Mouse (Mus musculus) sigmoid colon, adult 10 weeks (tissue): ENCODE results near the gene Gm7138. TPM values are rescaled to one million over a fixed set of nuclear protein-coding genes. Genes with fewer than 3 reads are reported as not detected.

Experiments
- polyA plus RNA-seq: library from polyadenylated mRNA; stranded (reverse); fragments of 350-450 nt; fragmentation: Illumina TruSeq; extraction: RNeasy Lipid Tissue Mini Kit (QIAGEN cat#74804); gene quantifications from one replicate; pipeline ENCODE4 v1.2.3, GENCODE M21; 2014; ENCODE audit warnings: low read depth, low replicate concordance

Gene Gm7138
- polyA plus RNA-seq: not detected

DNA sequence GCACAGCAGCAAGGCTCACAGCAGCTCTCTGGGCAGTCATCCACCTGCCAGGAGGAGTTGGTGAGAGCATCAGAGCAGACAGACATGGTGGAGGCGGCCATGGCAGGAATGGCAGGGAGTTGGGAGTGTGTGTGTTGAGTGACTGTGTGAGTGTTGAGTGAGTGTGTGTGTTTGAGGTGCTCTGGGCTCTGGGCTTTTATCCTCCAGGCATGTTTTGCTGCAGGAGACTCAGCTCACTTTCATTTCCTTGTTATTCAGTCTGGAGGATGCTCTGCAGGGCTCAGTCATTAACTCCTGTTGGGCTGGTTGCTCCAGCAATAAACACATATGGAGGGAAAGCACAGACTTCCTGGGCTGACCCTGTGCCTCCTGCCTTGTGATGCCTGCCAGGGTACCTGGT, at the start of gene Gm7138:
Gene Gm7138 (minus strand): TSS at position 101 of the 400 bp plus-strand sequence.

DNA sequence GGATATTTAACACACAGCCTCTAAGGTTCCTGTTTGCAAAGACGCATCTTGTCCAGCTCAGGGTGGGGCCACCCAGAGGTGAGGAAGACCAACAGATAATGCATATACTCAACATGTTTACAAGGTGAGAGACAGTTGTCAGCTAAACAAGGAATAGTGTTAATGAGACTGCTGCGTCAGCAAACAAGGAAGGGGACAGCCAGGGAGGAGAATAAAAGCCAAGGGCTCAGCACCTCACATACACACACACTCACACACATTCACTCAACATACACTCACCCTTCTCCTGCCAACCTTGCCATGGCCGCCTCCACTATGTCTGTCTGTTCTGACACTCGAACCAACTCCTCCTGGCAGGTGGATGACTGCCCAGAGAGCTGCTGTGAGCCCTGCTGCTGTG, 37.6 kb upstream of the Gm7138 start, which contains the start of gene Gm2696:
Gene Gm2696 (plus strand): TSS at position 301 of the 400 bp plus-strand sequence.

DNA sequence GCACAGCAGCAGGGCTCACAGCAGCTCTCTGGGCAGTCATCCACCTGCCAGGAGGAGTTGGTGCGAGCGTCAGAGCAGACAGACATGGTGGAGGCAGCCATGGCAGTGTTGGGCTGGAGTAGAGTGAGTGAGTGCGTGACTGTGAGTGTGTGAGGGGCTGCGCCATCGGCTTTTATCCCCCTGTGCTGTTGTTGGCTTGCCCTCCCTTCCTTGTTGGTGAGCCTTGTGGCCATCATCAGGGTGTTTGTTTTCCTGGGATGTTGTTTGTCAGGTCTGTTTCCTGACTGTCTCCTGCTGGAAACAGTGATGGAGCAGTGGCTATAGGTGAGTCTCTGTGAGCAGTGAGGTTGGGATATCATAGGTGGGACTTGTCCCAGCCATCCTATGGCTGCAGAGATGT, 35.0 kb upstream of the Gm7138 start, which contains the start of gene Gm9507:
Gene Gm9507 (minus strand): TSS at position 101 of the 400 bp plus-strand sequence.

DNA sequence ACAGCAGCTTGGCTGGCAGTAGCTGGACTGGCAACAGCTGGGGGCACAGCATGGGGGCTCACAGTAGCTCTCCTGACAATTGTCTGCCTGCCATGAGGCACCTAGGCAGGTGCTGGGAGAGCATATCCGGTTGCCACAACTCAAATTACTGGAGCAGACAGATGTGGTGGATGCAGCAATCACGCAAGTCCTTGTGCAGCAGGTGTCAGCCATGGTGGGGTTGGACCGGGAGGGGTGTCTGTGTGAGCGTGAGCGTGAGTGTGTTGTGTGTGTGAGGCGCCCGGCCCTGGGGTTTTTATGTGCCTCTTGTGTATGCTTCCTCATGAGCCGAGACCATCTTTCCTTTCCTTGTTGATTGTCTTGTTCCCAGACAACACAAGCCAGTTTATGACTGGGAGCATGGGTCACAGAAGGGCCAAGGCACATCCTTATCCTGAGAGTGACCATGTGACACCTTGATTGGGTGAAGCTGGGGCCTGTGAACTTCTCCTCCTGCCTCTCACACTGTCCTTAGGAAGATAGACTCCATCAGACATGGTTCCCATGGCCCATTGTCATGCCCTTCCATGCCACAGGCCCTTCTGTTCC, 22.3 kb upstream of the Gm7138 start, which contains the start of gene Gm19668:
Gene Gm19668 (minus strand): TSS at position 213 of the 588 bp plus-strand sequence.

DNA sequence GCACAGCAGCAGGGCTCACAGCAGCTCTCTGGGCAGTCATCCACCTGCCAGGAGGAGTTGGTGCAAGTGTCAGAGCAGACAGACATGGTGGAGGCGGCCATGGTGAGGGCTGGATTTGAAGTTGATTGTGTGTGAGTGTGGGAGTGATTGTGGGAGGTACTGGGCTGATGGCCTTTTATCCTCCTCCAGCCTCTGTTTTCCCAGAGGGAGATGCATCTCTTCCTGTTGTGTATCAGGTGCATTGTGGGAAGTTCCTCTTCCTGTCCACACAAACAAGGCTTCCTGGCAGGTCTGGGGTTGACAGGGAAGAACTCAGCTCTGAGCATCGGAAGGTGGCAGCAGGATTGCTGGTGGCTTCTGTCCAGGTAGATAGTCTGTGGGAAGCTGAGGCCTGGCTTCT, 18.2 kb upstream of the Gm7138 start, which contains the start of gene Gm9639:
Gene Gm9639 (minus strand): TSS at position 101 of the 400 bp plus-strand sequence.

DNA sequence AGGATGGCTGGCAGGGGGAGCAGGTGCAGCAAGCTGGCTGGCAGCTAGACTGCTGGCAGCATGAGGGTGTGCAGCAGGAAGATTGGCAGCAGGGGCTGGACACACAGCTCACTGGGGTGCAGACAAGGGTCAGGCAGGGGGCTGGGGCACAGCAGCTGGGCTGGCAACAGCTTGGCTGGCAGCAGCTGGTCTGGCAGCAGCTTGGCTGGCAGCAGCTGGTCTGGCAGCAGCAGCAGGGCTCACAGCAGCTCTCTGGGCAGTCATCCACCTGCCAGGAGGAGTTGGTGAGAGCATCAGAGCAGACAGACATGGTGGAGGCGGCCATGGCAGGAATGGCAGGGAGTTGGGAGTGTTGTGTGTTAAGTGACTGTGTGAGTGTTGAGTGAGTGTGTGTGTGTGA, 11.1 kb upstream of the Gm7138 start, which contains the start of gene Gm7137:
Gene Gm7137 (minus strand): TSS at position 325 of the 400 bp plus-strand sequence.

DNA sequence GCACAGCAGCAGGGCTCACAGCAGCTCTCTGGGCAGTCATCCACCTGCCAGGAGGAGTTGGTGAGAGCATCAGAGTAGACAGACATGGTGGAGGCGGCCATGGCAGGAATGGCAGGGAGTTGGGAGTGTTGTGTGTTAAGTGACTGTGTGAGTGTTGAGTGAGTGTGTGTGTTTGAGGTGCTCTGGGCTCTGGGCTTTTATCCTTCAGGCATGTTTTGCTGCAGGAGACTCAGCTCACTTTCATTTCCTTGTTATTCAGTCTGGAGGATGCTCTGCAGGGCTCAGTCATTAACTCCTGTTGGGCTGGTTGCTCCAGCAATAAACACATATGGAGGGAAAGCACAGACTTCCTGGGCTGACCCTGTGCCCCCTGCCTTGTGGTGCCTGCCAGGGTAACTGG, 5.7 kb upstream of the Gm7138 start, which contains the start of gene Gm3250:
Gene Gm3250 (minus strand): TSS at position 101 of the 400 bp plus-strand sequence.

DNA sequence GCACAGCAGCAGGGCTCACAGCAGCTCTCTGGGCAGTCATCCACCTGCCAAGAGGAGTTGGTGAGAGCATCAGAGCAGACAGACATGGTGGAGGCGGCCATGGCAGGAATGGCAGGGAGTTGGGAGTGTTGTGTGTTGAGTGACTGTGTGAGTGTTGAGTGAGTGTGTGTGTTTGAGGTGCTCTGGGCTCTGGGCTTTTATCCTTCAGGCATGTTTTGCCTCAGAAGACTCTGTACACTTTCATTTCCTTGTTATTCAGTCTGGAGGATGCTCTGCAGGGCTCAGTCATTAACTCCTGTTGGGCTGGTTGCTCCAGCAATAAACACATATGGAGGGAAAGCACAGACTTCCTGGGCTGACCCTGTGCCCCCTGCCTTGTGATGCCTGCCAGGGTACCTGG, 5.5 kb downstream of the Gm7138 start, which contains the start of gene Gm3238:
Gene Gm3238 (minus strand): TSS at position 101 of the 400 bp plus-strand sequence.

DNA sequence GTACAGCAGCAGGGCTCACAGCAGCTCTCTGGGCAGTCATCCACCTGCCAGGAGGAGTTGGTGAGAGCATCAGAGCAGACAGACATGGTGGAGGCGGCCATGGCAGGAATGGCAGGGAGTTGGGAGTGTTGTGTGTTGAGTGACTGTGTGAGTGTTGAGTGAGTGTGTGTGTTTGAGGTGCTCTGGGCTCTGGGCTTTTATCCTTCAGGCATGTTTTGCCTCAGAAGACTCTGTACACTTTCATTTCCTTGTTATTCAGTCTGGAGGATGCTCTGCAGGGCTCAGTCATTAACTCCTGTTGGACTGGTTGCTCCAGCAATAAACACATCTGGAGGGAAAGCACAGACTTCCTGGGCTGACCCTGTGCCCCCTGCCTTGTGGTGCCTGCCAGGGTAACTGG, 17.2 kb downstream of the Gm7138 start, which contains the start of gene Gm3233:
Gene Gm3233 (minus strand): TSS at position 101 of the 400 bp plus-strand sequence.

DNA sequence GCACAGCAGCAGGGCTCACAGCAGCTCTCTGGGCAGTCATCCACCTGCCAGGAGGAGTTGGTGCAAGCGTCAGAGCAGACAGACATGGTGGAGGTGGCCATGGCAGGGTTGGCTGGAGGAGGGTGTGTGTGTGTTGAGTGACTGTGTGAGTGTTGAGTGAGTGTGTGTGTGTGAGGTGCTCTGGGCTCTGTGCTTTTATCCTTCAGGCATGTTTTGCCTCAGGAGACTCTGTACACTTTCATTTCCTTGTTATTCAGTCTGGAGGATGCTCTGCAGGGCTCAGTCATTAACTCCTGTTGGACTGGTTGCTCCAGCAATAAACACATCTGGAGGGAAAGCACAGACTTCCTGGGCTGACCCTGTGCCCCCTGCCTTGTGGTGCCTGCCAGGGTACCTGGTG, 25.5 kb downstream of the Gm7138 start, which contains the start of gene Gm9736:
Gene Gm9736 (minus strand): TSS at position 101 of the 400 bp plus-strand sequence.

DNA sequence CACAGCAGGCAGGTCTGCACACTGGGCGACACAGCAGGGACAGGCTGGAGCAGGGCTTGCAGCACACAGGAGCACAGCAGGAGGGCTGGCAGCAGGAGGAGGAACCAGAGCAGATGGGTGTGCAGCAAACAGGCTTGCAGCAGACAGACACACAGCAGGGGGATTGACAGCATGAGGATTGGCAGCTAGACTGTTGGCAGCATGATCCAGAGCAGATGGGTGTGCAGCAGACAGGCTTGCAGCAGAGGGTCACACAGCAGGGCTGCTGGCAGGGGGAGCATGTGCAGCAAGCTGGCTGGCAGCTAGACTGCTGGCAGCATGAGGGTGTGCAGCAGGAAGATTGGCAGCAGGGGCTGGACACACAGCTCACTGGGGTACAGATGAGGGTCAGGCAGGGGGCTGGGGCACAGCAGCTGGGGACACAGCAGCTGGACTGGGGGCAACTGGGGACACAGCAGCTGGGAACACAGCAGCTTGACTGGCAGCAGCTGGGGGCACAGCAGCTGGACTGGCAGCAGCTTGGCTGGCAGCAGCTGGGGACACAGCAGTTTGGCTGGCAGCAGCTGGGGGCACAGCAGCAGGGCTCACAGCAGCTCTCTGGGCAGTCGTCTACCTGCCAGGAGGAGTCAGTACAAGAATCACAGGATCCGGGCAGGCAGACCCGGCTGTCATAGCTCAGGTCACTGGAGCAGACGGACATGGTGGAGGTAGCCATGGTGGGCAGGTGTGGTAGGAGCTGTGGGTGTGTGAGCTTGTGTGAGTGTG, 34.6 kb downstream of the Gm7138 start, which contains the start of gene Gm18596:
Gene Gm18596 (minus strand): TSS at position 715 of the 765 bp plus-strand sequence.

Other genes starting within 250 kb of the Gm7138 start
- gene Itgb2, start 246.7 kb downstream of the Gm7138 start, polyA plus RNA-seq: 3.1 TPM
- 193 TPM for gene Pttg1ip, start 195.2 kb downstream of the Gm7138 start, polyA plus RNA-seq
- gene Sumo3, start 170.8 kb downstream of the Gm7138 start, polyA plus RNA-seq: 76.1 TPM
- gene Gm49325, start 170.7 kb downstream of the Gm7138 start, polyA plus RNA-seq: 1.6 TPM
- 7.3 TPM for gene Ube2g2, start 154.7 kb downstream of the Gm7138 start, polyA plus RNA-seq
- not detected for gene Tspear, start 90.4 kb downstream of the Gm7138 start, polyA plus RNA-seq
- gene Gm19402, start 86.2 kb downstream of the Gm7138 start, polyA plus RNA-seq: not detected
- gene Gm9508, start 79.7 kb downstream of the Gm7138 start, polyA plus RNA-seq: not detected
- gene Gm10272, start 70.3 kb downstream of the Gm7138 start, polyA plus RNA-seq: not detected
- not detected for gene Gm10024, start 65.5 kb downstream of the Gm7138 start, polyA plus RNA-seq
- not detected for gene Gm10142, start 61.1 kb downstream of the Gm7138 start, polyA plus RNA-seq
- not detected for gene Krtap12-1, start 56.3 kb downstream of the Gm7138 start, polyA plus RNA-seq
- gene Gm10100, start 50.5 kb downstream of the Gm7138 start, polyA plus RNA-seq: not detected
- not detected for gene Gm18596, start 34.3 kb downstream of the Gm7138 start, polyA plus RNA-seq
- not detected for gene Gm9736, start 25.6 kb downstream of the Gm7138 start, polyA plus RNA-seq
- not detected for gene Gm3233, start 17.3 kb downstream of the Gm7138 start, polyA plus RNA-seq
- not detected for gene Gm3238, start 5.6 kb downstream of the Gm7138 start, polyA plus RNA-seq
- not detected for gene Gm3250, start 5.6 kb upstream of the Gm7138 start, polyA plus RNA-seq
- gene Gm7137, start 11.3 kb upstream of the Gm7138 start, polyA plus RNA-seq: not detected
- not detected for gene Gm9639, start 18.1 kb upstream of the Gm7138 start, polyA plus RNA-seq
- not detected for gene Gm19668, start 22.2 kb upstream of the Gm7138 start, polyA plus RNA-seq
- gene Gm9507, start 34.9 kb upstream of the Gm7138 start, polyA plus RNA-seq: not detected
- not detected for gene Gm2696, start 37.7 kb upstream of the Gm7138 start, polyA plus RNA-seq
- gene Krtap10-4, start 50.2 kb upstream of the Gm7138 start, polyA plus RNA-seq: not detected
- not detected for gene Krtap10-10, start 59.0 kb upstream of the Gm7138 start, polyA plus RNA-seq
- not detected for gene Gm36176, start 69.9 kb upstream of the Gm7138 start, polyA plus RNA-seq
- not detected for gene Gm10318, start 75.9 kb upstream of the Gm7138 start, polyA plus RNA-seq
- gene Gm3285, start 85.0 kb upstream of the Gm7138 start, polyA plus RNA-seq: not detected
- 2.1 TPM for gene Lrrc3, start 125.6 kb upstream of the Gm7138 start, polyA plus RNA-seq
- gene Trpm2, start 193.6 kb upstream of the Gm7138 start, polyA plus RNA-seq: 0.38 TPM
- 1.0 TPM for gene 1810043G02Rik, start 201.6 kb upstream of the Gm7138 start, polyA plus RNA-seq
- 2.6 TPM for gene Pfkl, start 233.1 kb upstream of the Gm7138 start, polyA plus RNA-seq